Mouse (Mus musculus) spleen, adult 12 weeks (tissue): ENCODE data around the gene Armcx5.
A peak's percentile ranks its signal among the peaks of the same experiment; 100 is the strongest.
"Not testable (repeated sequence)": the region's sequence is repeated elsewhere in the genome, so short reads cannot be mapped to it uniquely, and the experiment has no call there.

Experiments used
- DNase-seq: peaks from one replicate; pipeline ENCODE4 v3.0.0; 2022; ENCODE audit warnings: low spot score

Gene Armcx5

GRCm38 (mm10) chrX:135742304-135743055 is at the start of gene Armcx5, which contains the start of gene Gprasp1:
Armcx5 (plus strand) TSS chrX:135742733.
Gprasp1 (plus strand) TSS chrX:135742733.
- DNase-seq = peak; percentile 70

- DNase-seq = no peak
These were observed 48.9 kb upstream of the Armcx5 start, which contains the start of gene Tcp11x2 for GRCm38 (mm10) chrX:135693633-135694032. Tcp11x2 (minus strand) TSS chrX:135693790.

DNA sequence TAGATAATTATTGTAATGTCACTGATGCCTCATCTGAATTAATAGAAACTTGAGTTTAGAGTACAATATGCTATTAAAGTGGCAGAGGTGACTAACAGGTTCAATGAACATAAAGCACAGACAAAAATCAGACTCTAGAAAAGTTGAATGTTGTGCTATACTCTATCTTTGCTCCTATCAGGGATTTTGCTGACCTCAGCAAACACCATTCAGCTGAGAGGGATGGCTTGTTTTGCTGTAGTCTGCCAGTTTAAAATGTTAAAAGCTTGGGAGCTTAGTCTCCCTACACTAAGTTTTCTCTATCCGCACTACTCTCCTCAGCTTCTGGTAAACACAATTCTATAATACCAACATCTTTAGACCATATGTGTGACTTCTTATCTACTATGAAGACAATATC is 39.4 kb upstream of the Armcx5 start:
- DNase-seq = no peak

GRCm38 (mm10) chrX:135704349-135704748 is 38.2 kb upstream of the Armcx5 start:
- no peak for DNase-seq

DNA sequence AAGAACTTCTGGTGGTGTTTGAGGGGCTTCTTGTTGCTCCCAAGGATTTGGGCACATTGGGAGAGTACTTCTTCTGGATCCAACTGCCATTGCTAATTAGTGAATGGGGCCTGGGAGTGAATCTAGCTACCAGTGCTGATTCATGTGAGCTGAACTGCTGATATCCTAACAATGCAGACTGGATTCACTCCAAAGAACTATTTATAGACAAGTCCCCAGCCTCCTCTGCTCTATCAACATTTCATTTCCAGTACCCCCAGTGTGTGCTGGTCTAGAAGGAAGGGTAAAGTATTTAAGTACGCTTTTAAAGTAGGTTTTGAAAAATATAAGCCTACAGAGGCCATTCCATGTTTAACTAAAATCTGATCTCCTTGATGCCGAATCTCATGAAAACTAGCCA is 29.7 kb upstream of the Armcx5 start:
- DNase-seq = no peak

DNA sequence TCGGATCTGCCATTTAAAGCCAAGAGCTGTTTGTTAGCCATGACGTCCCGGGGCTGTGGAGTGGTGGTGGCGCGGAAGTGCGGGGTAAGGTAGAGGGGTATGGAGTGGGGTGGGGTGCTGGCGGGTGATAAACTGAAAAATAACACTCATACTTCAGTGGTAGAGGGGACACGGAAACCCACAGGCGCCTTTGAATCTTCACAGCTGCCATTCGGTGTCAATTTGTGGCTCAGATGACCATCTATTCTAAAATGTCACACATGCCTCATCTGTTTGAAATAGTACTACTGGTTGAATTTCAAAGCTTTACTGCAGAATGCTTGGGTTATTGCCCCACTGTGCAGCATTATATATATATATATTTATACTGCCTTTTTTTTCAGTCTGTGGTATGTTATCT is 17.4 kb upstream of the Armcx5 start, which contains the start of gene Tmsb15a:
Gene Tmsb15a, minus strand, starts transcription at position 101 of the 400 bp plus-strand sequence.
- DNase-seq = no peak

DNA sequence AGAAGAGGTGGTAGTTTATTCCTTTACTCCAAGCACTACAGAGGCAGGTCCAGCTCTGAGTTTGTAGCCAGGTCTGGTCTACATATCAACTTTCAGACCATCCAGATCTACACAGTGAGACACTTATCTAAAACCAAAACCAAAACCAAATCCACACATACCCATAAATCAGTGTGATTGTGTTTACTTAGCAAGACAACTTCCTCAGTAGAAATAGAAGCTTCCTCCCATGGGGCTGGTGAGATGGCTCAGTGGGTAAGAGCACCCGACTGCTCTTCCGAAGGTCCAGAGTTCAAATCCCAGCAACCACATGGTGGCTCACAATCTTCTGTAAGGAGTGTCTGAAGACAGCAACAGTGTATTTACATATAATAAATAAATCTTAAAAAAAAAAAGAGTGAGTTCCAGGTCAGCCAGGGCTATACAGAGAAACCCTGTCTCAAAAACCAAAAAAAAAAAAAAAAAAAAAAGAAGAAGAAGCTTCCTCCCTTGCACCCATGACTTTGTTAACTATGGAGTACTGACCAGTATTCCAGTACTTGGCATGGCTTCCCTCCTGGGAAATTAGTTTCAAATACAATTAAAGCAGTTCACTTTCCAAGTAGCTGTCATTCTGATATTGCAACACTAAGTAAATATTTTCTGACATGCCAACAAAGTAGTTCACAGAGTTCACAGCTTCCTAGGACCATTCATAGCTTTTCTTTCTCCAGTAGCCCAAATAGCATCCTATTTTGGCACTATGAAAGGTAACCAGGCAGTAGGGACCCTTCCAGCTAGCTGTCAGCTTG is 3.6 kb upstream of the Armcx5 start:
- no peak for DNase-seq

- DNase-seq = no peak
These were observed 473 bp downstream of the Armcx5 start for GRCm38 (mm10) chrX:135743056-135743355.

DNA sequence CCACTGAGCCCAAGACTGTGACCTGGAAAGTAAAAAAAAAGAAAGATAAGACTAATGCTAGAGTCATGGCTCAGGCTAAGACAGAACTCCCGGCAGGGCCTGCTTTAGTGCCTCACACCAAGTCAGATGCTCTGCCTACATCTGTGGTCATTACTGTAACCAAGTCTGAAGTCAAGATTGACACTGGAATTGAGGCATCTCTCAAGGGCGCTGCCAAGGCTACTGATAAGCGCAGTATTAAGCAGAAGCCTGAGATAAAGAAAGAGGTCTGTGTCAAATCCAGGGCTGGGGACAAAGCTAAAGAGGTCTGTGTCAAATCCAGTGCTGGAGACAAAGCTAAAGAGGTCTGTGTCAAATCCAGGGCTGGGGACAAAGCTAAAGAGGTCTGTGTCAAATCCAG is 2.8 kb downstream of the Armcx5 start:
- DNase-seq = not testable (repeated sequence)

- peak; percentile 52 for DNase-seq
These were observed 10.3 kb downstream of the Armcx5 start for GRCm38 (mm10) chrX:135752832-135753231.

- no peak for DNase-seq
These were observed 19.2 kb downstream of the Armcx5 start for GRCm38 (mm10) chrX:135761707-135762106.

DNA sequence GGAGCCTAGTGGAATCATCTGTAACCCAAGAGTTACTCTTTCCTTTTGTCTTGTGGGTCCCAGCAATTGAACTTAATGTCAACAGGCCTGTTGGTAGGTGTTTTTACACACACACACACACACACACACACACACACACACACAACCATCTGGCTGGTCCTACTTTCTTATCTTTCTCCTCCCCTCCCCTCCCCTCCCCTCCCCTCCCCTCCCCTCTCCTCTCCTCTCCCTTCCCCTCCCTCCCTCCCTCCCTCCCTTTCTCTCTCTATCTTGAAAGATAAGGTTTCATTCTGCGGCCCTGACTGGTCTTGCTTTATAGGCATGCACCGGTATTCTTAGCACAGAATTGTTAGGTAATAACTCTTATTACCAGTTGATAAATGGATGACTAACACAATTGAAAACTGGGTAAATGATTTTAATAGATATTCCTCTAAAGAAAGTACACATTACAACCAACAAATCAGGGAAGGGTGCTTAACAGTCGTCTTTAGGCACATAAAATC is 25.6 kb downstream of the Armcx5 start:
- DNase-seq = no peak

DNA sequence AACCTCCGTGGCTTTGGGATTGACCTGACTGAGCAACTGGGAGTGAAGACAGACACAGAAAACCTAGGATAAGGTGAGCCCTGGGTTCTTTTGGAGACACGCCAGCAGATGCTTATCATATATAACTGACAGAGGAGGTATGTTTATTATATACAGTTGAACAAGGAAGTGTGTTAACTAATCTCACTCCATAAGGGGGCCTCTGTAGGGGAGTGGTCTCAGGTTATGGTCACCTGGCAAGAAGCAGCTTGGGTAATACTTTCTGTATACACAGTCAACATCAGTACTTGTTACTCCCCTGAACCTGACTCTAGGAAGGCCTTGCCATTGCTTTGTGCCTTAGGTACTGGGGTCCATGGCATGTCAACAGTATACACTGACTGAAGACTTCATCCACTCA is 26.0 kb downstream of the Armcx5 start:
- no peak for DNase-seq

DNA sequence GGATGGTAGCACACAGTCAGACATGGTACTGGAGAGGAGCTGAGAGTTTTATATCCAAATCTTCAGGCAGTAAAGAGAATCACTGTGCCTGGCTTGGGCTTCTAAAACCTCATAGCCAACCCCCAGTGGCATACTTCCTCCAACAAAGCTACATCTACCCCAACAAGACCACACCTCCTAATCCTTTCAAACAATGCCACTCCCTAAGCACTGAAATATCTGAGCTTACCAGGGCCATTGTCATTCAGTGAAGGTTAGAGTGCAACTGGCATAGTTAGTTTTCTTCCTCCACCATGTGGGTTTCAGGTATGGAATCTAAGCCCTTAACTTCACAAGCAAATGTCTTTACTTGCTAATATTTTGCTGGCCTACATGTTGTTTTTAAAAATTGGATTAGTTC is 49.0 kb downstream of the Armcx5 start:
- DNase-seq = no peak

GRCm38 (mm10) chrX:135792326-135792725 is 49.8 kb downstream of the Armcx5 start:
- no peak for DNase-seq

DNA sequence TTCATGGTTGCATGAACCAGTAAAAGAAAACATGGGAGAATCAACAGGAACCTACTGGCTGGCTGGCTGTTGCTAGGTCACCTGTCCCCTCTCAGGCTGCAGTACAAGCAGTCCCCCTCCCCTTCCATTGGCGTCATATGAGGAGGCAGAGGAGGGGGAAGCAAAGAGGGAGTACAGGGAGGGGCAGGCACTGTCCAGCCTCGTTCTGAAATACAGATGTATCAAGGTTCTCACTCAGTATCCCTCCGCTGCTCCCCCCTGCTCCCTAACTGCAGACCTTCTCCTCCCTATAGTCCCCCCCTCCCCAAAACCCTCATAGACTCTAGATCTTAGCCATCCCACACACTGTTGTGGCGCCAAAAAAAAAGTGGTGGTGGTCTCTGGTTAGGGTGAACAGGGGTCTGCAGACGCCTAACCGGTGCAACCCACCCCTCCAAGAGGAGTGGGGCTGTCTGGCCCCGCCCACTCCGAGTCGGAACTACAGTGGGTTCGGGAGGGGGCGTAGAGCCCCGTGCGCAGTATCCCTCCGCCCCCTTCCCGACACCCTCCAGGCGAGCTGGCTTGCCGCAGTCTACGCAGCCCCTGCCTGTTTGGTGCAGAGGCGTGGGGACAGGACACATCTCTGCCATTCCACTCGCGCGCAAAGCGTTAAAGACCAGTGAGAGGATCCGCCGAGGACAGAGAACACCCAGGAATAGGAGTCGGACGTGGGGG is 53.2 kb downstream of the Armcx5 start:
- DNase-seq = not testable (repeated sequence)

DNA sequence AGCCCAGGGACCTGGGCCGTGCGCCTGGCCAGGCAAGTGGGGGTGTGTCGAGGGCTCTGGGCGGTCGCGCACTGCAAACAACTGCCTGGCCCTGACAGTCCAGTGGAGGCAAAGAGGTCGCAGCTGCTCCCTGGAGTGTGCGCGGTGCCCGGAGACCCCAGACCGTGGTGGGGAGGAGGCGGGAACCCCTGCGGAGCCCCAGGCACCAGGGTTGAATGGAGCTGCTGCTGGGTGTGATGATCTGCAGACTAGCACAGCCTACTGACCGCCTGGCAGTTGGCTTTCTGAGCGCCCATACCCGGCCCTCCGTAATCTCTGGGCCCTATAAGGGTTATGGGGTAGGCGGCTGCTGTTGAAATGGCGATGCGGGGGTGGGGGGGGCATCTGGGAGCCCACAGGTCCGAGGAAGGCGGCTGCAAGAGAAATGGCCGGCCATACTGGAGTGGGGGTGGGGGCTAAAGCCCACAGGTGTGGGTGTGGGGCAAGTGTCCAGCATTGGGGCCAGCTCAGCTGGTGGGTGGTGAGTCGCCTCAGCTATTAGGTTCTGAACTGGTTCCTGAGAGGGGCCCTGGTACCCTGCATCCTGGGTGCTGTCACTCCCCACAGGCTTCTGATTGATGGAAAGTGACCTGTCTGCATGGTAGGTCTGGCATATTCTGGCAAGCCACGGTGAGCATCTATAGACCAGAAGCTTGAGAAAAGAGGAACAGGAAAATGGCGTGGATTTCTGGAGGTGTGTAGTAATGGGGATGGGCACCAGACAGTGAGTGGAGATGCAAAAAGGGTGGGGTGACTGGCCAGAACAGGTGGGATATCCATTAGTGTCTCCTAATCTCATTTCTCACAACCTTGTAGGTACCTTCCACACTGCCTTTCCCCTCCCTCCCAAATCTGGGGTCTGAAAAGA is 54.0 kb downstream of the Armcx5 start:
- not testable (repeated sequence) for DNase-seq
